Mouse (Mus musculus): ENCODE results near the gene Lhx1. TPM values are rescaled to one million over a fixed set of nuclear protein-coding genes. Genes with fewer than 3 reads are reported as not detected.

Gene Lhx1
- 0.36 and 0.40 TPM in 2 replicates for polyA plus RNA-seq (2012; rRNA removed)

DNA sequence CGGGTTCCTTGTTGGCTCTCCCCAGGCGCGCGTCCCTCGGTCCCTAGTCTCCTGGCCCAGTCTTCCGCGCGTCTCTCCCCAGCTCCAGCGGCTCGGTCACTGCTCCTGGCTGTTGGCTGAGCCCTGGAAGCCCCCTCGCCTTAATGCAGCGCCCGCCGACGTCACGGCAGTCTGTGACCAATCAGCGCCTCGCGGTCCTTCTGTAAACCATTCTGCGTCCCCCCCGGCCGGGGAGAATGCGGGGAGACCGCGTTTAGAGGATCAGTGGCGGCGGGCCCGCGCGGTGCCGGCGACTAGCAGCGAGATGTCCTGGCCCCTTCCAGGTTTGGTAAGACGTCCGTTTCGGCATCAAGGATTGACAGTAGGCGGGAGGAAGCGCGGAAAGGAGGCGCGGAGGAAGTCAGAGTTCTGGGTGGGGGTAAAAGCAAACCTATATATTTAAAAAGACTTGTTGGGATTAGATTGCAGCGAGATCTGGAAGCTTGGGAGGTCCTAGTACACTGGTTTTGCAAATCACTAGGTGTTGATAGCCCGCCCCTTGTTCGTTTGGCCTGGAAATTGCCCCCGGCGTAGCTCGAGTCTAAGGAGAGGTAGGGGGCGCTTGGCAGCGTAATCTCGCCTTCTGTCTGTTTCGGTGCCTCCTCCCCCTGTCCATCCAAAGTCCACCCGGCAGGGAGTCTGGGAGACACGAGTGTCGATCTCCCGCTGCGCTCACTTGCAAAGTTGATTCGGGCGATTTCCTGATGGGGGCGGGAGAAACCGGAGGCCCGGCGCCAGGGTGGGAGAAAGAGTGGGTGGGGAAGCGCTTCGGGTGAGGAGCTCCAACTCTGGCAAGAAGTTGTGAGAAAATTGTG is at the start of gene Lhx1:
Gene Lhx1, minus strand, starts transcription at position 115 of the 854 bp plus-strand sequence.
- DNase-seq (ENCODE audit: extremely low spot score in 1 of 2, low spot score in 1 of 2) = no peak

DNA sequence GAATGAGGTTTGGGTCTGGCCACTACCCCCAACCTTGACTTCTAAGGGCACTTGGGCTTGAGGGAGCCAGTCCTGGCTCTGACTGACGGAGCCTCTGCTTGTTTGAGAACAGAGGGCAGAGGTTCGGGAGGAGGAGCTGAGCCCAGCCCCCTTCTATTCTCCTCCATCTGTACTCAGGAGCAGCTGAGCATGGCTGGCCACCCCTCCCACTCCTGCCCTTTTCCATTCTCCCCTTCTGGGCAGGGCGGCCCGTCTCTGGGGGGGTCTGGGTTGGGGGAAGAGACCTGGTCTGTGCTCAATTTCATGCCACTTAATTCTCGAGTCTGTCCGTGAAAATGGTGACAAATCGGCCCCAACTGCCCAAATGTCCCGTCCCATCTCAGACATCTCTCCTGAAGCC is 49.5 kb upstream of the Lhx1 start:
- DNase-seq (ENCODE audit: extremely low spot score in 1 of 2, low spot score in 1 of 2) = no peak

DNA sequence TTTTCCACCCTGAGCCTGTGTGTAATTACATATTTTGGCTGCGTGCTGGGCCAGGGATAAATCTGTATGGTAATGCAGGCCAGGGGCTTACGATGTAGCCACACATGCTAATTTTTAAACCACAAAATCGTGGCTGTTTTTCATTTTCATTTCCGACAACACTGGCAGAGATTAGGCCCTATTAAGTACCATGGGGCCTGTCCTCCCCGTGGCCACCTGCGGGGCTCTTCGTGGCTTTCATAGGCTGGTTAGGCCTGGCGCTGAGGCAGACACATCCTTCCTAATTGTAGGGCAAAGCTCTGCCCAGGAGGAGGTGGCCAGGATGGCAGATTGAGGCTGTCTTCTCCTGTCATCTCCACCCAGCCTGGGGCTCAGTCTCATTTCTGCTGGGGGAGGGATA is 48.3 kb upstream of the Lhx1 start:
- no peak for DNase-seq (ENCODE audit: extremely low spot score in 1 of 2, low spot score in 1 of 2)

DNA sequence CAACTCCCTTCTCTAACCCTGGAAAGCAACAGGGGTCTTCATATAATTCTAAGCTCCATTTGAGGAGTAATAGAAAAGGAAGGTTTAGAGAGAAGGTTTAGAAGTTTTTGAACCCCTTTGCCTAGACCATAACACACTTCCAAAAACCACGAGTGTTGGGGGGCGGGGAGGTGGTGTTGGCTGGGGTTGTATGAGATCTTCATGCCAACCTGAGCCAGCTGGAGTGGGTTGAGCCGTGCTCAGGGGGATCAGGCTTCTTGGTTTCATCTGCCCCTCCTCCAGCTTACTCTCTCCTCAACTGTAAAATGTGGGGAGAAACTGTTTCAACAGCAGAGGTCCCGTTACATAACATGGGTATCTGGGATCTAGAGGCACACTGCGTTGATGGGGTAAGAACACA is 45.5 kb upstream of the Lhx1 start:
- no peak for DNase-seq (ENCODE audit: extremely low spot score in 1 of 2, low spot score in 1 of 2)

DNA sequence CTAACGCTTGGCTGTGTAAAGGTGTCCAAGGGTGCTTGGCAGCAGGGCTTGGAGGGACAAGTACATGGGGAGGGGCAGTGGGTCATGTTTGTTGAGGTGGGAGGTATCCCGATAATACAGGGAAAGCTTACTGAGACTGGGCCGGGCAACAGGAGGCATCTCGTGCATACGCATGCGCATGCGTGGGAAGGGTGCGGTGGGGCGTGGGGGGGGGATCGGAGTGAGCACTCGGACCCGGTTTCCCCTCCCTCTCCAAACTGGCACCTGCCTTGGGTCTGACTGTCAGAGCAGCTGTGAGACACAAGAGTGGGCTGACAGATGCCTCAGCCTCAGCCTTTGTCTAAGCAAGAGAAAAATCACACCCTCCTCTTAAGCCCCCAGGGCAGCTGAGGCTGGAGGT is 45.1 kb upstream of the Lhx1 start:
- DNase-seq (ENCODE audit: extremely low spot score in 1 of 2, low spot score in 1 of 2) = no peak

DNA sequence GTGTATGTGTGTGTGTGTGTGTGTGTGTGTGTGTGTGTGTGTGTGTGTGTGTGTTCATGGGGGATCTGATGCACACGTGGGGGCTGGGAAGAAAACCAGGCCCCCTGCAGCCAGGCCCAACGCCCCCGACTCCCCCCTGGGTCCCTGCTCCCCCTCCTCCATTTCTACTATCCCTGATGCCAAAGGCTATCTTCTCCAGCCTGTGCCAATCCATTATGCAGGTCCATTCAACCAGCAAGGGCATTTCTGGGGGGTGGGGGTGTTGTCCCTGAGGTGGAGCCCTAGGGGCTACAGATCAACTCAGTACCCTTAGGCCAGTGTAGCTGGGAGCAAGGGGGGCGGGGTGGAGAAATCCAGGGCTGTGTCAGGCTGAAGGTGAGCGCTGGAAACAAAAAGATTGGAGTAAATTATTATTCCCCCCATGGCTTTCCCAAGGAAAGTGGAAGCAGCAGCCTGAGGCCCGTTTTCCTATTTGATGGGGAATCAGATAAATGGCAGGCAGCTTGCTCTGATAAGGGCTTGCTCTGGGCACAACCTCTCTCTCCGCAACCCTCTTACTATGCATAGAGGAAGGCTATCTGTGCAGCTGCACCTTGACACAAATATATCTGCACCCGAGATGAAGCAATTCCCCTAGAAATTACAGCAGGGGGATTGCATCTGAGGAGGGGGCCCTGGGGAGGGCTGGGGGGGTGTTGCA is 43.9 kb upstream of the Lhx1 start:
- no peak for DNase-seq (ENCODE audit: extremely low spot score in 1 of 2, low spot score in 1 of 2)

DNA sequence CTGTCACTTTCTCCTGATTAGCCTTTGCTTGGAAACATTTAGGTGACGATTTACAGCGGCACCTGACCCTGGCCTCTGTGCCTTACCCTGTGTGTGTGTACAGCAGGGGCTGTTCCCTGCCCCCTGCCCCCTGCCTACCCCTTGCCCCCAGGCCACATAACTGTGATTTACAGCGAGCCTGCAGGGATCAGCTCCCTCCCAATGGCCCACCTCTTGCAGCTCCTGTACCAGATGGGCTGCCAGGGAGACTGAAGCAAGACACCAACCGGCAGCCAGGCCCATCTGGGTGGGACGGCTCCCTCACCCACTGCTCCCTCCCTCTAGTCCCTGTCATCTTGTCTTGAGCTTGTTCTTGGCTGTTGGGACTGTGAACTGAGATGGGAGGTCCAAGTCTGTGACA is 43.1 kb upstream of the Lhx1 start:
- DNase-seq (ENCODE audit: extremely low spot score in 1 of 2, low spot score in 1 of 2) = no peak

DNA sequence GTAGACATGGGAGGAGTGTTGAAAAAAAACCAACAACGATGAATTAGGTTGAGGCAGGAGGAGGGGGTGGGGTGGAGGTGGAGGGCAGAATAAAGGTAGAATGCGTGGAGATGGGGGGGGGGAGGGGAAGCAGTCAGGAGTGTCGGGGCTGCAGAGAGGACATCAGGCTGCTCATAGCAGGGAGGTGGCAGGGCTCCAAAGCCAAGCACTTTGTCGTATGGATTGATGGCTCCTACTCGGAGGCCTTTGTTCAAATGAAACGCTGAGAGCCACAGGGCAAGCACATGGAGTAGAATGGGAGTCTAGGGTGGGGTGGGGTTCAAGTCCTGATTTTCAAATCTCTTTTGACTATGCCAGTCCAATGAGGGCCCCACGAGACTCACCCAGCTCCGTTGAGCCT is 41.4 kb upstream of the Lhx1 start:
- no peak for DNase-seq (ENCODE audit: extremely low spot score in 1 of 2, low spot score in 1 of 2)

DNA sequence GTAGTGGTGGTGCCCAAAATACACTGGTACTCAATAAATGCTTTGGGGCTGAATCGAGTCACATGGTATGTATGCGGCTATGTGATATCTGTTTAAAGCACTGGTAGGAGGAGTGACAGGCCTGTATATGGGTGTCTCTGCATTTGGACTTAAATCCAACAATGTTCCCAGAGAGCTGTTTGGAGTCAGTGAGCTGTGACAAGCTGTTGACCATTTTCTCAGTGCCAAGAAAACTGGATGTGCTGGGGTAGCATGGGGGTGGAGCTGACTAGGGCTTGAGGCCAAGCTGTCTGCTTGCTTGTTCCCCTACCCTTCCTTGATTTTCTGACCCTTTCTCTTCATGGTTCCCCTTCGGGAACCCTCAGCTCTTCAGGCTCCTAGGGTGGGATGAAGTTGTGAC is 39.9 kb upstream of the Lhx1 start:
- no peak for DNase-seq (ENCODE audit: extremely low spot score in 1 of 2, low spot score in 1 of 2)

DNA sequence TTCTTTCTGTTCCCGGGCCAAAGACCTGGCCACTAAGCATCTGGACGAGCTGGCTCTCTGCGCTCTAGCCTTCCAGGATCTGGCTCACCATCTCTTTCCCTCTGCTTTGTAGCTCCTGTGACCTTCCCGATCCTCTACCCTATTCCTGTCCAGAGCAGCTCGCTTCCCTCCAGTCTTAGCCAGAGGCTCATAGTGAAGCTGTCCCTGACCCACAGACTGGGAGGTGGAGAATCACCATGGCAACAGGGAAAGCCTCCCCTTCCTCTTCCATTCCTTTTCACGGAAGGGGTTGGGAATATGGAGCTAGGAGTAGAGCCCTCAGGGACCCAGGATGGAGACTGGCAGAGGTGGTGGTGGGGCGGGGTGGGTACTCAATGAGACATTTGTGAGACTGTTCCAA is 38.0 kb upstream of the Lhx1 start:
- no peak for DNase-seq (ENCODE audit: extremely low spot score in 1 of 2, low spot score in 1 of 2)

DNA sequence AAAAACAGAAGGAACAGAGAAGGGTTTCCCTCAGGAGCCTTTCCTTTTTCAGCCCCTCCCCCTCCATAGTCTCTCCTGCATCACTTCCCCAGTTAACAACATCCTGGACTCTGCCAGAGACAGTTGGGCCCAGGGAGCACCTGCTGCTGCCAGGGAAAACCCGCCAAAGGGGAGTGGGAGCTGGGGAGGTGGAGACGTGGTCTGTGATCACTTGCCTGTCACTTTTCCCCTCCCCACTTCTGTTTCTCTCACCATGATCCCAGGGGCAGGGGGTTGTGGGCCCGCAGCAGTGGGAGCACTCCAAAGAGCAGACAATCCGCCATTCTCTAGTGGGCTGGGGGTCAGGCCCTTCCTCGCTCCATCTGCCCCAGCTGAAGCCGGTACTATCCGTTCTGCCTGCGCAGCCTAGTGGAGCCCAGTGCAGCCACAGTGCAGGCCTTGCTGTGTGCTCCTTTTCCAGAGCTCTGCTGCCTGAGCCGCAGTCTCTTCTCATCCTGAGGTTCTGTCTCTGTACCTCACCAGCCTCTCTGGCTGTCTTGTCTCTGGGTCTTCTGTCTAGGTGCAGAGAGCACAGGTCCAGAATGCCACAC is 37.5 kb upstream of the Lhx1 start:
- no peak for DNase-seq (ENCODE audit: extremely low spot score in 1 of 2, low spot score in 1 of 2)

DNA sequence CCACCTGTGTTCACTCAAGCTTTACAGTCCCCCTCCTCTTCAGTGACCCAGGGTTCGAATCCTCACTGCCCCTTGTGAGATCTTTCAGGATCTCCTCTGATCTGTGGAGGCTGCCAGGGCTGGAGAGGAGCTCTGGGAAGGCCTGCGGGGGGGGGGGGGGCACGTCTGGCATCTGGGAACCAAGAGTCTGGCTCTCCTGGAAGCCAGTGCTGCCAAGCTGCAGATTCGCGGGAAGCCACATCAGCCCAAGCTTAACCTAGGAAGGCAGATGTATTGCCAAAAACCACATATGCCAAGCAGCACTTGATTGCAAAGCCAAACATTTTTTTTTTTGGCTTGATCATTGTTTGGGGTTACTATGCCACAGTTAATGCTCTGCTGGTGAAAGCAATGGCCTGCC is 36.2 kb upstream of the Lhx1 start:
- DNase-seq (ENCODE audit: extremely low spot score in 1 of 2, low spot score in 1 of 2) = no peak

DNA sequence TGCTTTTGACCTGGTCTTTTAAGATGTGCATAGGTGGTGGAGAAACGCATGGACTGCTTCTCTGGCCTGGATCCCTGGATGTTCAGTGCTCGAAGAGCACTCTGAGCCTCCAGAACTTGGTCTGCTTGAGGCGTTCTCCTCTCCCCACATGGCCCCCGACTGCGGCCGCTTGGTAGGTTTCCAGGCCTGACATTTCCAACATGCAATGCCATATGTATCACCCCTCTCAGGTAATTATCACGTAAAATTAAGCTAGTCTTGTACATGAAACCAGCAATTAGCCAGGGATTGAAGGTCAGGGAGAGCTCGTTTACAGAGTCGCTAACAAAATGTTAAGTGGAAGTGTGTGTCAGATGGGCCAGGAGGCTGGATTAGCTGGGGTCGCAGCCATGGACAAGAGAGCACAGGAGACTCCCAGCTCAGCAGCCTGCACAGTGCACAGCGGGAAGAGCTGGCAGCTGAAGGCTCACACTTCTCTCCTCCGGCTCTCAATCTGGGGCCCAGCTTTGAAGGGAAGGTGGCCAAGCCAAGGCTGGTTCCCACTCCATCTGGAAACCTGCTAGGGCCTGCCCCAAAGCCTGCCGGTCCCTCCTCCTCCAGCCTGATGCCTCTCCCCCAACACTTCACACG is 28.6 kb upstream of the Lhx1 start:
- no peak for DNase-seq (ENCODE audit: extremely low spot score in 1 of 2, low spot score in 1 of 2)

DNA sequence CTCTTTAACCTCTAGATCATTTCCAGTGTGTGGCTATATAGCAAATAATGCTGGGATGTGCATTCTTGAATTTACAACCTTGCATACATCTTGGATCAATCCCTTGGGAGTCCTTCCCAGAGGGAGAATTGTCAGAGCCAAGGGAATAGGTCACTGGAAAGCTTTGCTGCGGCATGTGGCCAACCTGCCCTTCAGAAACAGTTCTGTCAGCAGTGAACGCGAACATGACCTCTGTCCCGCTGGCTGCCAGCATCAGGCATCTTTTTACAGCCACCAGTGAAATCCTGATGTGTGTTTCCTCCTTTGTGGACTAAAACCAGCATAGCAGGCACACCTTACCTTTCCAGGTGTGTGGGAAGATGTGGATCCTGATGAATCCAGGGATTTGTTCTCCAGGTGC is 26.0 kb upstream of the Lhx1 start:
- DNase-seq (ENCODE audit: extremely low spot score in 1 of 2, low spot score in 1 of 2) = no peak

DNA sequence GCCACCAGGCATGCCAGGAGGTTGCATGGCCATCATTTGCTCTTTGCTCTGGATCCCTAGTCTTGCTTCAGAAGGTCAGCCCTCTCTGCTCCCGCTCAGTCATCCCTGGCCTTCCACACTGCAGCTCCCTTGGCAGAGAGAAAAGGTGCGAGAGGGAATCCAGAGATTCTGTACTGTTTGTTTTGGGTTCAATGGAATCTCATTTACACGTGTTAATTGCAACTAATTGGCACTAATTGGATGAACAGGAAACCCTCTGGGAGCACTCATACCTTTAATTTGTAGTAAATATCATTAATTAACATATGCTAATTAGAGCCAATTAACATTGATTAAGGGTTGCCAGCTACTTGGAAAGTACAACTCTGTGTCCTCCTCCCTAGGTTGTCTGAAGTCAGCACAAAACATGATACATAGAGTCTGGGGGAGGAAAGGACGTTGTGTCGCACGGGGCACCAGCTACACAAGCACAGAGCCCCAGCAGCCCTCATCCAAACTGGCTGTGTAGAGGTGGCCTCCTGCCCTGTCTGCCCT is 24.0 kb upstream of the Lhx1 start:
- DNase-seq (ENCODE audit: extremely low spot score in 1 of 2, low spot score in 1 of 2) = no peak

DNA sequence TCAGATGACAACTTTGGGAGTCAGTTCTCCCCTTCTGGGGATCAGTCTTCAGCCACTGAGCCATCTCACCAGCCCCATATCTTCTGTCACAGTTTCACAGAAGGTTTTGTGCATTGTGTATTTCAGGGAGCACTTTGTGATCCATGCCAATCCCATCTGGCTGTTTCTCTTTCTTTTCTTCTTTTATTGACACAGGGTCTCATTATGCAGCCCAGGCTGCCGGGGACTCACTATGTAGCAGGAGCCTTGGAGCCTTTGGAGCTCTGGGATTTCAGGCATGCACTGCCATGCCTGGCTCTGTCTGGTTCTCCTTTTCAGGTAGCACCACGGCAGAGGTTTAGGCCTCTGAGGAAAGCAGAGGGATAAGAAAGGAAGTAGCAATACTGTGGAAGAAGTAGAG is 23.0 kb upstream of the Lhx1 start:
- DNase-seq (ENCODE audit: extremely low spot score in 1 of 2, low spot score in 1 of 2) = no peak

DNA sequence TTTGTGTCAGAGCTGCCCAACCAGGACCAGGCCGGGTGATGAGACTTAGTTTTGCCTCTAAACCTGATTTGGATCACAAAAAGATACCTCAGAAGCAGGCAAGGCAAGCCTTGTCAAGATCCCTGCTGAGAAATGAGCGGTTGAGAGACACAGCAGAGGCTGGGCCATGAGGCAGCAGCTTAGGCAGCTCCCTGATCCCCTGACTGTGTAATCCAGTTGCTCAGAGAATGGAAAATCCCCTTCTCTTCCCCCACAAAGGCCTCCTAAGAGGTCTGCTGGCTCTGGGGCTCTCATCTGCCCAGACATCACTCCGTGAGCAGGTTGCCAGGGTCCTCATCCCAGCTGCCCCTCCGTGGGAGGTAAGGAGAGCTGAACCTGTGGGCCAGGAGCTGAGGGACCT is 14.6 kb upstream of the Lhx1 start:
- no peak for DNase-seq (ENCODE audit: extremely low spot score in 1 of 2, low spot score in 1 of 2)

DNA sequence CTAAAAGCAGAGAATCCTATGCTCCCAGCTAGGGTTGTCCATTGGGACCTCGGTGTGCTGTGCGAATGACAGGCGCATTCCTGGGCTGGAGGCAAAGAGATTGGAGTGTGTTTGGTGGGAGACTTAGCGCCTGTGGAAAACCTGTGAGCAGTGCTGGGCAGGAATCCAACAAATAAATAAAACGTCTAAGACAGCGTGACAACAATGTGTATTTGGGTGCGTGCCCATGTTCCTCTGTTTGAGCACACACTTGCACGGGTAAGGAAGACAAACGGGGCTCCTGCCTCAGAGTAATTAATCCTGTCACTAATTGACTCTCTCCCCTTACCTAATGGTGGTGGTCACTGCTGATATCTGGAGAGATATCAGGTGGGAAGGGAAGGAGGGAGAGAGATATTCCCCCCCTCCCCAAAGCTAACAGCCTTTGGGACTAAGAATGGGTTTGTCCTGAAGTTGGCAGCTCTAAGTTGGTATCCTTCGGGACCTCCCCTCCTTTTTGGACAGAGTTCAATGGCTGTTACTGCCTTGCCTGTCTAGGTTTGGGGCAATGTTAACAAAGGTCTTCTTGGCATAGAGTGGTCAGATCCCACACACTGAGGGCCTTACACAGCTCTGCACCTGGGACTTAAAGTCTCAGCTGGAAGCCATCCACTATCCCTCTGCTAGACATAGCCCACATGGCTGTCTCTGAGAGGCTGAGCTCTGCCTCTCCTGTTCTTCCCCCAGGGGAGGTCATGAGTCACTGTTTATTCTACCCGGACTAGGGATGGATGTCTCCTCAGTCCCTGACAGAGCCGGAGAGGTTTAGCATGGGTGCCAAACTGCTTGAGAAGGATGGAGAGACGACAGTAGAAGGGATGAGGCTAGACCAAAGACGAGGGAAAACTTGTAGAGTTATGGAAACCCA is 4.7 kb upstream of the Lhx1 start:
- no peak for DNase-seq (ENCODE audit: extremely low spot score in 1 of 2, low spot score in 1 of 2)

DNA sequence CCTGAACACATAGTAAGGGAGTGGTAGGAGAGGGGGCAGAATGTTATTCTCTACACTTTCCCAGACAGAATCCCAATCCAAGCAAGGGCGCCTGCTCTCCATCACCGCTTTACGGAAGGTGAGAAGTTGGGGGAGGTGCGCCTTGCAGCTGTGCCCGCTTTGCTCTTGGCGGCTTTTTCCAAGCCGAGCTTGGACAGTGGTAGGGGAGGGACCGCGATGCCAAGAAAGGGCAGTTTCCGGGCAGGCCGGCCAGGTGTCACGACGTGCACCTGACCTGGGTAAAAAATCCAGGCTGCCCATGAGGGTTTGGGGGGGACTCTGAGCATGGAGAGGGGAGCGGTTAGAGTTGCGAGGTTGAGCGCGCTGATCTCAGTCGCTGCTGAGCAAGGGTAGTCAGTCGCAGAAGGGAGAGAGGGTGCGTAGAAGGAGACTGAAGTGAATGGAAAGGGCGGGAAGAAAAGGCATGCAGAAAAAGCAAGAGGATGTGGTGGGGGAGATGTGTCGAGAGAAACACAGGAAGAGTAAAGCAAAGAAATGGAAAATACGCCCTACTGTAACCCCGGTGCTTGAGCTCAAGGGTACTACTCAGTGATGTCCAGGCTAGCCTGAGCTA is 3.9 kb upstream of the Lhx1 start:
- no peak for DNase-seq (ENCODE audit: extremely low spot score in 1 of 2, low spot score in 1 of 2)

Measured in frontal cortex, adult 2 months (tissue).